Mouse (Mus musculus): ENCODE results near the gene Dcaf11. TPM values are rescaled to one million over a fixed set of nuclear protein-coding genes. Genes with fewer than 3 reads are reported as not detected.

Dcaf11 gene
- total and polyA plus RNA-seq, 3 experiments: 24.3 to 37.9 TPM; not detected in 1

DNA sequence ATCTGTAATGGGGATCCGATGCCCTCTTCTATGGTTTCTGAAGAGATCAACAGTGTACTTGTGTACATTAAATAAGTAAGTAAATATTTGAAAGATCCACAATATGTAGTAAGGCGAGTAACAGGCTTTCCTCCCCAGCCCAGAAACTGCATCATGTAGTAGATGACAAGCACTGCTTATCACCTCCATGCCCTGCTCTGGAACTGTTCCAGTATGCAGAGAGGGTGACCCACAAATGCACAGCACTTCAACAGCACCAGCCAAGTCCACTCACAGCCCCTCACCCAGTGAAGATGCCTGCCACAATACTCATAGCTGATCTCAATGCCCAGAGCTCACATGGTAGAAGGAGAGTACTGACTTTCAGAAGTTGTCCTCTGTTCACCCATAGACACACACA lies 10.8 kb downstream of the Dcaf11 start:
- TF ChIP-seq NELFE (IDR thresholded peaks at IDR 0.05; ENCODE audit: low read depth, low read length) (no peak), UBTF (IDR thresholded peaks at IDR 0.05; ENCODE audit: borderline replicate concordance, insufficient read depth, low read depth, low read length) (no peak), ZNF384 (IDR thresholded peaks at IDR 0.05; ENCODE audit: low read depth, low read length) (no peak), CTCF (IDR thresholded peaks at IDR 0.05 in 2 of 3, conservative IDR thresholded peaks at IDR 0.05 in 1 of 3; ENCODE audit: control insufficient read depth in 1 of 3, insufficient read depth in 1 of 3, low read depth in 2 of 3, low read length in 3 of 3, poor library complexity in 1 of 3, severe bottlenecking in 1 of 3) (no peak), GABPA (IDR thresholded peaks at IDR 0.05; ENCODE audit: low read depth, low read length) (no peak), MYB (IDR thresholded peaks at IDR 0.05; ENCODE audit: low read depth, low read length) (no peak), ZKSCAN1 (IDR thresholded peaks at IDR 0.05; ENCODE audit: low read depth, low read length) (no peak), ETS1 (IDR thresholded peaks at IDR 0.05; ENCODE audit: low read depth, low read length) (no peak), TAL1 (IDR thresholded peaks at IDR 0.05; ENCODE audit: low read length) (no peak), ZC3H11A (IDR thresholded peaks at IDR 0.05; ENCODE audit: low read depth, low read length) (no peak), MAFK (IDR thresholded peaks at IDR 0.05; ENCODE audit: borderline replicate concordance, low read depth, low read length) (no peak), RCOR1 (IDR thresholded peaks at IDR 0.05; ENCODE audit: low read depth, low read length) (no peak), USF1 (IDR thresholded peaks at IDR 0.05; ENCODE audit: low read depth, low read length) (no peak)
- no peak overlapping the region for H3K27ac ChIP-seq (ENCODE audit: control insufficient read depth, low read depth, low read length)
- no peaks in the 10 kb centered on the region for H3K9me3 ChIP-seq (replicated peaks; ENCODE audit: insufficient read depth, low read length)
- peaks cover 0 to 3% of the 10 kb centered on the region in 2 experiments; a peak in 2 of 4 replicates for H3K36me3 ChIP-seq (ENCODE audit: control insufficient read depth in 1 of 2, insufficient read depth in 2 of 2, low read length in 2 of 2)
- no peaks in the 10 kb centered on the region for H3K79me2 ChIP-seq (ENCODE audit: control insufficient read depth, insufficient read depth, low read length, poor library complexity)
- H3K9ac ChIP-seq (ENCODE audit: control insufficient read depth, low read depth, low read length, poor library complexity, severe bottlenecking): no peak overlapping the region
- H3K4me1 ChIP-seq (ENCODE audit: control insufficient read depth in 1 of 2, insufficient read depth in 2 of 2, low read length in 2 of 2): peaks cover 5 to 8% of the 10 kb centered on the region in 2 experiments
- DNase-seq (ENCODE audit: low read depth, low spot score): no peak
- no peaks in the 10 kb centered on the region for H3K27me3 ChIP-seq (ENCODE audit: control insufficient read depth in 1 of 2, insufficient read depth in 2 of 2, low read length in 2 of 2)
- no peak overlapping the region for H3K4me3 ChIP-seq (ENCODE audit: control insufficient read depth in 1 of 2, insufficient read depth in 1 of 2, low read depth in 2 of 2, low read length in 2 of 2)

DNA sequence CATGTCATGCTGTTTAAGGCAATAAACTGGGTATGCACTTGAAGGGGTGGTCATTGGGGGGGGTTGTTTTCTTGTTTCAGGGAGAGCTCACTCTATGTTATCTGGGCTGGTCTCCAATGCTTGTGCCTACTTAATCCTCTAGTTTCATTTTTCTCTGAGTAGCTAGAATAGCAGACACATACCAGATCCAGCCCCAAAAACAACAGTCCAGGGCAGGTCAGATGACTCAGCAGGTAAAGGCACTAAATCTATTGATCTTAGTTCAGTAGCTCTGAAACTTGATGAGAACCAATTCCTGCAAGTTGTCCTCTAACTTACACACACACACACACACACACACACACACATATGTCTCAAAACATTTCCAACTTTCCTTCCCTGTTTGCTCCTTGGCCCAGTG lies 12.0 kb downstream of the Dcaf11 start:
- DNase-seq (ENCODE audit: low read depth, low spot score): no peak
- H3K27ac ChIP-seq (ENCODE audit: control insufficient read depth, low read depth, low read length): no peak overlapping the region
- peaks cover 0 to 3% of the 10 kb centered on the region in 2 experiments; a peak in 2 of 4 replicates for H3K36me3 ChIP-seq (ENCODE audit: control insufficient read depth in 1 of 2, insufficient read depth in 2 of 2, low read length in 2 of 2)
- TF ChIP-seq CHD1 (IDR thresholded peaks at IDR 0.05; ENCODE audit: low read depth, low read length) (no peak), E2F4 (IDR thresholded peaks at IDR 0.05; ENCODE audit: borderline replicate concordance, low read depth, low read length) (no peak), ZKSCAN1 (IDR thresholded peaks at IDR 0.05; ENCODE audit: low read depth, low read length) (no peak), USF2 (IDR thresholded peaks at IDR 0.05; ENCODE audit: borderline replicate concordance in 1 of 2, insufficient read depth in 1 of 2, low read depth in 1 of 2, low read length in 2 of 2) (no peak)
- no peak overlapping the region for H3K4me3 ChIP-seq (ENCODE audit: control insufficient read depth in 1 of 2, insufficient read depth in 1 of 2, low read depth in 2 of 2, low read length in 2 of 2)
- no peak overlapping the region for H3K9ac ChIP-seq (ENCODE audit: control insufficient read depth, low read depth, low read length, poor library complexity, severe bottlenecking)
- H3K9me3 ChIP-seq (replicated peaks; ENCODE audit: insufficient read depth, low read length): no peaks in the 10 kb centered on the region
- H3K79me2 ChIP-seq (ENCODE audit: control insufficient read depth, insufficient read depth, low read length, poor library complexity): no peaks in the 10 kb centered on the region
- no peaks in the 10 kb centered on the region for H3K27me3 ChIP-seq (ENCODE audit: control insufficient read depth in 1 of 2, insufficient read depth in 2 of 2, low read length in 2 of 2)
- H3K4me1 ChIP-seq (ENCODE audit: control insufficient read depth in 1 of 2, insufficient read depth in 2 of 2, low read length in 2 of 2): peaks cover 5 to 8% of the 10 kb centered on the region in 2 experiments

All from MEL (cell line).